In the genomic region with DNA sequence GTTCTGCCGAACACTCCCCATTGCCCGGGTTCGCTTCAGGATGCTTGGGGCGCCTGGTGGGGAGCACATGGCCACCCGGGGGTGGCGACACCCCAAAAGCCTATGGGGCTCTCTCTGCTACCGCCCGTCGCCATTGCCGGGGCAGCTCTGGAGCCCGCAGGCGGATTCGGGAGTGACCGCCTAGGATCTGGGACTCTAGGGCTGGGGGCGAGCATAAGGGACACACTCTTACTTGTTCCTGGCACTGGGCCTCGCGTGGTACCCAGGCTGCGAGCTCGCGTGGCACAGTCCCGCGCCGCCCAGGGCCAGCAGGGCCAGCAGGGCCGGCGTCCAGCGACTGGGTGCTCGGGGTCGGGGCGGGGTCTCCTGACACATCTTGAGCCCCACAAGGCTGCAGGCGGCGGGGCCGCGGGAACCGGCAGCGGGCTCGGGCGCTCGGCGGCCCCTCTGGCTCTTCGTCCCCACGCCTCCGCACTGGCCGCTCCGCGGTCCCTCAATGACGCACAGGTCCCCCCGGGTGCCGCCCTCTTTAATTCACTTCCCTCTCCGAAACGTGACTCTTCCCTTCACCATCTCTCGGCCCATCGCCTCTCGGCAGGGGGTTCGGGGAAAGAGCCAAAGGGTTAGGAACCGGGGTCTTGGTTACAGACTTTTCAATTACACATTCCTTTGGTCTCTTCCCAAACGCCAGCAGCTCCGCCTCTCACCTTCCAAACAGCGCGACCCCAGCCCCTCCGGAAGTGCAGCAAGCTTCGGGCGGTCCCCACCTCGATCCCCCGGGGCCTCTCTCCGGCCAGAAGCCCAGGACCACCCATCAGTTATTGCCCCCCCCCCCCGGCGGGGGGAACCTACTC, we compare ENCODE assay signal across 8 mouse cellular contexts. TPM values are rescaled to one million over a fixed set of nuclear protein-coding genes. Genes with fewer than 3 reads are reported as not detected.
DNase-seq lines count a peak whose midpoint lies in the region; ATAC-seq and TF ChIP-seq lines count a peak whose summit lies in the region.

No protein-coding gene starts in this region.

- H3K4me1 ChIP-seq in forebrain, embryonic 15.5 days = peaks cover 24% of the 10 kb centered on the region
- H3K4me1 ChIP-seq in liver, postnatal 0 days (ENCODE audit: insufficient read depth) = peaks cover 14% of the 10 kb centered on the region
- H3K4me1 ChIP-seq in neural tube, embryonic 11.5 days (ENCODE audit: control insufficient read depth, insufficient read depth, low read length) = peaks cover 2% of the 10 kb centered on the region

- no peaks in the 10 kb centered on the region for H3K36me3 ChIP-seq in forebrain, embryonic 15.5 days
- no peaks in the 10 kb centered on the region for H3K36me3 ChIP-seq in liver, postnatal 0 days (replicated peaks; ENCODE audit: insufficient read depth, low read length)
- H3K36me3 ChIP-seq in neural tube, embryonic 11.5 days (ENCODE audit: control insufficient read depth, insufficient read depth, low read length) = no peaks in the 10 kb centered on the region

- under 1% methylated on average over 67 of the region's 67 CpGs for WGBS in forebrain, embryonic 15.5 days
- 2% methylated on average over 46 of the region's 67 CpGs for WGBS in liver, postnatal 0 days (ENCODE audit: insufficient replicate concordance)
- WGBS in neural tube, embryonic 11.5 days = under 1% methylated on average over 65 of the region's 67 CpGs

- peak overlapping the region; percentile 64 for H3K4me3 ChIP-seq in forebrain, embryonic 15.5 days
- H3K4me3 ChIP-seq in liver, postnatal 0 days (ENCODE audit: low read depth, low read length) = peak overlapping the region; percentile 68
- H3K4me3 ChIP-seq in neural tube, embryonic 11.5 days (ENCODE audit: low read depth, low read length) = peak overlapping the region; percentile 55

- no peak for ATAC-seq in CD4-positive, CD25-positive, alpha-beta regulatory T cell, adult 4 months
- ATAC-seq in forebrain, embryonic 15.5 days (replicated peaks) = peak; percentile 64
- ATAC-seq in hematopoietic stem cell, adult 5-6 weeks (replicated peaks in 1 of 2; ENCODE audit: insufficient read depth in 1 of 2, low FRiP score in 2 of 2, low TSS enrichment in 1 of 2, low read depth in 1 of 2, poor library complexity in 2 of 2, severe bottlenecking in 2 of 2) = peak; percentile 62 to 83
- peak; percentile 73 for ATAC-seq in liver, postnatal 0 days
- peak; percentile 60 for ATAC-seq in neural tube, embryonic 11.5 days (ENCODE audit: insufficient read depth, low FRiP score, low TSS enrichment)

- peak overlapping the region; percentile 100 for H3K4me2 ChIP-seq in forebrain, embryonic 15.5 days (replicated peaks)
- peak overlapping the region; percentile 94 for H3K4me2 ChIP-seq in liver, postnatal 0 days (ENCODE audit: low read depth, low read length)
- peak overlapping the region; percentile 91 for H3K4me2 ChIP-seq in neural tube, embryonic 11.5 days (ENCODE audit: low read depth)

- no peak for TF ChIP-seq CTCF in liver, postnatal 0 days (IDR thresholded peaks at IDR 0.05; ENCODE audit: low read depth)

- H3K27ac ChIP-seq in forebrain, embryonic 15.5 days (replicated peaks) = no peak overlapping the region
- H3K27ac ChIP-seq in liver, postnatal 0 days (ENCODE audit: low read depth) = peak overlapping the region; percentile 39; the same call in 1 of the 2 replicates
- no peak overlapping the region for H3K27ac ChIP-seq in neural tube, embryonic 11.5 days (ENCODE audit: low read depth, low read length)

- peak; percentile 5 for DNase-seq in CD4-positive, CD25-positive, alpha-beta regulatory T cell, adult 2 months (ENCODE audit: low read depth, low spot score)
- DNase-seq in adrenal gland, postnatal 10 days = peak; percentile 54
- peak; percentile 68 for DNase-seq in liver, postnatal 0 days
- peak; percentile 73 for DNase-seq in neural tube, embryonic 11.5 days (ENCODE audit: low spot score)
- DNase-seq in urinary bladder, adult 2 months (ENCODE audit: low spot score) = peak; percentile 34

- no peak for TF ChIP-seq EP300 in liver, postnatal 0 days (IDR thresholded peaks at IDR 0.05; ENCODE audit: low read depth)

- H3K27me3 ChIP-seq in forebrain, embryonic 15.5 days = peaks cover 29% of the 10 kb centered on the region
- H3K27me3 ChIP-seq in liver, postnatal 0 days (ENCODE audit: insufficient read depth, low read length) = peaks cover 19% of the 10 kb centered on the region
- H3K27me3 ChIP-seq in neural tube, embryonic 11.5 days (ENCODE audit: control insufficient read depth, insufficient read depth, low read length) = peaks cover 5% of the 10 kb centered on the region; the same call in 1 of the 2 replicates

- no peaks in the 10 kb centered on the region for H3K9me3 ChIP-seq in forebrain, embryonic 15.5 days
- no peaks in the 10 kb centered on the region for H3K9me3 ChIP-seq in liver, postnatal 0 days (ENCODE audit: low read length)
- no peaks in the 10 kb centered on the region for H3K9me3 ChIP-seq in neural tube, embryonic 11.5 days (ENCODE audit: control insufficient read depth, low read length)

- peak overlapping the region; percentile 61 for H3K9ac ChIP-seq in forebrain, embryonic 15.5 days (replicated peaks)
- H3K9ac ChIP-seq in liver, postnatal 0 days (replicated peaks) = peak overlapping the region; percentile 72
- H3K9ac ChIP-seq in neural tube, embryonic 11.5 days (ENCODE audit: low read length) = peak overlapping the region; percentile 63

RNA-seq across cellular contexts. Expression of gene Emilin2, which starts 1.1 kb away (rescaled TPM):
- not detected for polyA plus RNA-seq in CD4-positive, CD25-positive, alpha-beta regulatory T cell, adult 4 months (2017; shearing (Covaris generic))
- 10 to 100 TPM; 14.0 to 15.4 TPM for total RNA-seq in adrenal gland, postnatal 10 days (2021)
- polyA plus RNA-seq in forebrain, embryonic 15.5 days (2015; fragmentation: Nextera tagmentation; extraction: Ambion mirVana) = 0.92 and 1.1 TPM in 2 replicates
- total RNA-seq in hematopoietic stem cell, adult 5-6 weeks (2017) = 13.1 and 21.3 TPM in 2 replicates
- polyA plus RNA-seq in liver, postnatal 0 days (2015; fragmentation: Nextera tagmentation; extraction: Ambion mirVana) = 10.0 and 12.0 TPM in 2 replicates
- 10.9 and 13.3 TPM in 2 replicates for polyA plus RNA-seq in neural tube, embryonic 11.5 days (2014; fragmentation: Nextera tagmentation; extraction: Ambion mirVana)
- 7.0 and 13.9 TPM in 2 replicates for polyA plus RNA-seq in urinary bladder, adult 2 months (2012; rRNA removed)

Comparison
In these comparisons a context has a peak if more than half of its experiments do, and no peak if none do; other contexts are left out.
1. DNase-seq: peak in every context shown above with its lines; median percentile 73 in neural tube, embryonic 11.5 days; 68 in liver, postnatal 0 days; 54 in adrenal gland, postnatal 10 days; 34 in urinary bladder, adult 2 months; 5 in CD4-positive, CD25-positive, alpha-beta regulatory T cell, adult 2 months.